34 mouse cellular contexts compared by ENCODE assay signal in the genomic region with DNA sequence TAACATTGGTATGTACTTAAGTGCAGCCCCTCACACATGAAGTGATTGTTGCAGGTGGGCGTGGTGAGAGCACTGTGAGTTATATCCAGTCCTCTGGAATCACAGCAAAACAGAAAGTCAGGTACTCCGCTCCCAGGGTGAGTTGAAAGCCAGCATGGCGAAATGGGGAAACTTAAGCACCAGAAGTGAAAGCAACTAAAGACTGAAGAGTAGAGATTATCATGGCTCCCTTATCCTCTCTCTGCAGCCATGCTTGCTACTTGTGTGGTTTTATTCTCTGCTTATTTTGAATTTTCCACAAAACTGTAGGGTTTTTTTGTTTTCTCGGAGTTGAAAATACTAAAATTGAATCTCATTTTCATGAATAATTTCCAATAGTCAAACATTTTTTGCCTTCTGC. TPM values are rescaled to one million over a fixed set of nuclear protein-coding genes. Genes with fewer than 3 reads are reported as not detected.
"Had no signal": no experiment of that assay in that cellular context is flagged by ENCODE, and none has a peak within 500 bp of the region (broad histone marks: within the 10 kb centered on the region; RNA-seq: fewer than 3 reads in every experiment).

No protein-coding gene starts in this region.

- H3K27ac ChIP-seq: heart, embryonic 10.5 days; heart, embryonic 13.5 days; heart, embryonic 15.5 days; hindbrain, embryonic 10.5 days; hindbrain, embryonic 12.5 days; hindbrain, embryonic 13.5 days; hindbrain, embryonic 14.5 days; hindbrain, embryonic 15.5 days; hindbrain, postnatal 0 days; intestine, embryonic 15.5 days; kidney, embryonic 15.5 days; kidney, postnatal 0 days; layer of hippocampus, adult 2 months had no signal

- H3K27me3 ChIP-seq: heart, embryonic 12.5 days; heart, embryonic 13.5 days; heart, embryonic 15.5 days; hindbrain, embryonic 12.5 days; hindbrain, embryonic 13.5 days; hindbrain, embryonic 15.5 days; intestine, embryonic 15.5 days; kidney, embryonic 15.5 days had no signal

- DNase-seq: heart, postnatal 10 days; heart, postnatal 14 days; heart, postnatal 36 days; heart, postnatal 4 days; kidney, adult 11 months; kidney, adult 18-20 months; kidney, adult 2 months; kidney, adult 8-10 months; kidney, adult 9 months; kidney, postnatal 10 days; kidney, postnatal 14 days; kidney, postnatal 25 days; kidney, postnatal 36 days; kidney, postnatal 4 days; layer of hippocampus, adult 9-11 months; layer of hippocampus, postnatal 36 days had no signal

- H3K4me1 ChIP-seq: heart, embryonic 10.5 days; heart, embryonic 12.5 days; heart, embryonic 13.5 days; heart, embryonic 15.5 days; hindbrain, embryonic 10.5 days; hindbrain, embryonic 12.5 days; hindbrain, embryonic 13.5 days; hindbrain, embryonic 15.5 days; intestine, embryonic 15.5 days; kidney, embryonic 15.5 days had no signal

- H3K36me3 ChIP-seq: heart, embryonic 10.5 days; heart, embryonic 12.5 days; heart, embryonic 13.5 days; heart, embryonic 15.5 days; hindbrain, embryonic 10.5 days; hindbrain, embryonic 12.5 days; hindbrain, embryonic 13.5 days; hindbrain, embryonic 15.5 days; intestine, embryonic 15.5 days; kidney, embryonic 15.5 days had no signal

- H3K4me3 ChIP-seq: heart, embryonic 10.5 days; heart, embryonic 12.5 days; heart, embryonic 13.5 days; heart, embryonic 15.5 days; hindbrain, embryonic 10.5 days; hindbrain, embryonic 12.5 days; hindbrain, embryonic 13.5 days; hindbrain, embryonic 15.5 days; intestine, embryonic 15.5 days; kidney, embryonic 15.5 days; layer of hippocampus, adult 2 months had no signal

- ATAC-seq: hindbrain, embryonic 16.5 days; hindbrain, postnatal 0 days; inflammation-experienced regulatory T-cells, adult 6 months; intestine, embryonic 15.5 days; intestine, embryonic 16.5 days; intestine, postnatal 0 days had no signal

RNA-seq across cellular contexts. Expression of a gene that starts 51.2 kb away (rescaled TPM):
- polyA plus RNA-seq: inflammation-experienced regulatory T-cells, adult 6 months had no signal
